Mouse (Mus musculus) G1E (cell line): ENCODE data around the gene Tm2d1. TPM values are rescaled to one million over a fixed set of nuclear protein-coding genes. Genes with fewer than 3 reads are reported as not detected.
A peak's percentile ranks its signal among the peaks of the same experiment; 100 is the strongest.
"Not testable (repeated sequence)": the region's sequence is repeated elsewhere in the genome, so short reads cannot be mapped to it uniquely, and the experiment has no call there.

ENCODE experiments used
- ATAC-seq: 2 replicates; pipeline ENCODE4 v1.8.0; 2016; ENCODE audit warnings: mild to moderate bottlenecking; ENCODE audit not compliant: insufficient number of reproducible peaks, poor library complexity, low FRiP score, severe bottlenecking; ENCODE audit errors: extremely low read depth
- DNase-seq: peaks from one replicate; pipeline ENCODE4 v3.0.0; 2012; ENCODE audit warnings: low spot score
- H3K27me3 ChIP-seq: 2 replicates; pipeline ENCODE4 v1.6.1; 2012; ENCODE audit warnings: mild to moderate bottlenecking, low read length, inconsistent platforms; ENCODE audit not compliant: insufficient read depth
- H3K36me3 ChIP-seq: replicated peaks from 2 replicates; pipeline ENCODE3; 2012; ENCODE audit warnings: mild to moderate bottlenecking, inconsistent platforms
- H3K4me1 ChIP-seq: 2 replicates; pipeline ENCODE4 v1.6.1; 2012; ENCODE audit warnings: low read depth, low read length, inconsistent platforms, mixed read lengths; ENCODE audit not compliant: insufficient read depth
- H3K4me3 ChIP-seq: 2 replicates; pipeline ENCODE4 v1.5.1; 2012; ENCODE audit warnings: low read depth, mild to moderate bottlenecking, inconsistent platforms, low read length, moderate library complexity, mixed read lengths
- H3K9me3 ChIP-seq: replicated peaks from 2 replicates; pipeline ENCODE4 v1.6.1; 2012; ENCODE audit warnings: inconsistent platforms
- CTCF ChIP-seq: IDR thresholded peaks from 2 replicates; pipeline ENCODE4 v1.5.1; 2012; ENCODE audit warnings: low read depth, low read length, inconsistent platforms, mixed read lengths
- GATA1 ChIP-seq: IDR thresholded peaks from 2 replicates; pipeline ENCODE4 v1.6.1; 2012; ENCODE audit warnings: borderline replicate concordance, low read length, inconsistent platforms, mixed read lengths
- GATA2 ChIP-seq: IDR thresholded peaks from 2 replicates; pipeline ENCODE4 v1.6.1; 2012; ENCODE audit warnings: low read depth, low read length, inconsistent platforms, borderline replicate concordance
- POLR2AphosphoS5 ChIP-seq: IDR thresholded peaks from 2 replicates; pipeline ENCODE4 v1.6.1; 2012; ENCODE audit warnings: low read depth, low read length, inconsistent platforms; ENCODE audit not compliant: insufficient replicate concordance
- TAL1 ChIP-seq: conservative IDR thresholded peaks from 2 replicates; pipeline ENCODE4 v1.6.1; 2012; ENCODE audit warnings: low read depth, low read length, inconsistent platforms, mixed read lengths
- polyA plus RNA-seq: library from polyadenylated mRNA; stranded (reverse); fragments of >175 nt; gene quantifications from 2 replicates; pipeline ENCODE4 v1.2.3, GENCODE M21; 2012
- total RNA-seq, 2 experiments: library from RNA; stranded (forward) in 1 of 2; stranded (reverse) in 1 of 2; fragments of 200-1000 nt in 1 of 2; fragments of >200 nt in 1 of 2; fragmentation: Nextera tagmentation in 1 of 2; gene quantifications; 2 replicates each; pipeline ENCODE4 v1.2.3; 2014 to 2017

The Tm2d1 gene
- total RNA-seq (2014; fragmentation: Nextera tagmentation) (10.3 and 12.0 TPM in 2 replicates), total RNA-seq (2017) (9.8 and 11.4 TPM in 2 replicates), polyA plus RNA-seq (17.8 and 18.6 TPM in 2 replicates)

DNA sequence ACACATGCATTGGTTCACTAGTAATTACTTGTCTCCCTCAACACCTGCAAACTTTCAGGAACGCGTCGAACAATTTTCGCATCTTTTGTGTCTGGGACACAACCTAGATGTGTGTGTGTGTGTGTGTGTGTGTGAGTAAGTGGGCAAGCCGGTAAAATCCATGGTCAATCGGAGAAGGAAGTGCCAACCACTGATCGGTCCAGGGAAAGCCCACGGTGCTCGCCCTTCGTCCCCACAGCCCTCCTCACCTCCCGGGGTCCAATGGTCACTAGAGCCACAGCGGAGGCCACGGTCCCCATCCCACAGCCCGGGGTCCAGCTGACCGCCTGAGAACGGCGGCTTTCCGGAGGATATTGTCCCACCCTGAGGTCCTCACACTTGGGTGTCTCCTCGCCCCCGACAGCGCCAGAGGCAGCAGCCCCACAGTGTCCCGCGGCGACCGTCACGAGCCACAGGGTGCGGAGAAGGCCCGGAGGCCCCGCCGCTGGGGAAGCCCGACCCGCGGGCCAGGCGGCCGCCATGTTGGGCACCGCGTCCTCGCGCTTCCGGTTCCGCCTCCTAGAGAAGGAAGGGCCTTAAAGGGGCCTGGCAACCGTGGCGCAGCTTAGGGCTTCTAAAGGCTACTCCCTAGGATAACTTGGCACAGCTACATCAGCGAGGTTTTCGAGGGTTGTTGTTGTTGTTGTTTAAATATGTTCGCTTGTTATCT is at the start of gene Tm2d1:
Gene Tm2d1, minus strand, starts transcription at position 591 of the 709 bp plus-strand sequence.
- TF ChIP-seq TAL1, result no peak
- no peak for TF ChIP-seq POLR2AphosphoS5
- TF ChIP-seq CTCF, result no peak
- peaks cover 10% of the 10 kb centered on the region; the same call in 1 of the 2 replicates for H3K9me3 ChIP-seq
- peaks cover 11% of the 10 kb centered on the region for H3K36me3 ChIP-seq
- no peaks in the 10 kb centered on the region for H3K4me1 ChIP-seq
- H3K4me3 ChIP-seq, result peak within 1 kb of the TSS; percentile 82
- no peaks in the 10 kb centered on the region for H3K27me3 ChIP-seq
- peak; percentile 86 for ATAC-seq
- DNase-seq, result peak; percentile 55

DNA sequence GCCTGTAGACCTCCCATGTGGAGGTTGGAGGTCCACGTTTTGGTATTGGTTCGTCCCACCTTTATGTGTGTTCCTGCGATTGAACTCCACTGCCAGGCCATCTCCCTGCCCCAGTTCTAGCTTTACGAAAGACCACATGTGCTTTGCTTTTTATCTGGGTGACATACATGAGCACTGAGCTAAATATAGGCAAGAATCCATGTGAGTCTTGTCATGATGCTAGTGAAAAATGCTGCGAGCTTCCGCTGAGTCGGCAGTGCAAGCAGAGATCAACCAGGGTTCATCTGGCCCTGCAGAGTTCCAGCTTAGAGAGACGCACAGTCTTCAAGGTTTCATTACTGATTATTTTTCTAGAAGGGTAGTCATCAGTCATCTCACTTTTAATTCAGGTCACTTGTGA is 45.3 kb upstream of the Tm2d1 start:
- DNase-seq (no peak), ATAC-seq (no peak)
- Histone ChIP-seq H3K27me3 (no peaks in the 10 kb centered on the region), H3K36me3 (no peaks in the 10 kb centered on the region), H3K4me3 (no peak overlapping the region), H3K4me1 (no peaks in the 10 kb centered on the region), H3K9me3 (0 out of 2 replicates have a peak, but pooled peaks cover 2% of the 10 kb centered on the region)
- TF ChIP-seq GATA2 (no peak), CTCF (no peak), POLR2AphosphoS5 (no peak), GATA1 (no peak), TAL1 (no peak)

DNA sequence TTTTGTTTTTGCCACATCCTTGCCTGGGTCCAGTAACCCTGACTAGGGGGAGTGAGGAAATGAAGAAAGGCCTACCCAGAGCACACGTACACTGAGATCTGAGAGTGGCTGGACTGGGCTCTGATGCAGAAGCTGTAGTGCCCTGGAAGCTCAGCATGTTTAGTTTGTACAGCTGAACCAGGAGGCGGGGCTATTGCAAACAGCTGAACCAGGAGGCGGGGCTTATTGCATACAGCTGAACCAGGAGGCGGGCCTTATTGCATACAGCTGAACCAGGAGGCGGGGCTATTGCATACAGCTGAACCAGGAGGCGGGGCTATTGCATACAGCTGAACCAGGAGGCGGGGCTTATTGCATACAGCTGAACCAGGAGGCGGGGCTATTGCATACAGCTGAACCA is 32.0 kb upstream of the Tm2d1 start:
- not testable (repeated sequence) for H3K4me3 ChIP-seq, DNase-seq, ATAC-seq, H3K27me3 ChIP-seq, H3K4me1 ChIP-seq, H3K36me3 ChIP-seq
- peaks cover 18% of the 10 kb centered on the region for H3K9me3 ChIP-seq

DNA sequence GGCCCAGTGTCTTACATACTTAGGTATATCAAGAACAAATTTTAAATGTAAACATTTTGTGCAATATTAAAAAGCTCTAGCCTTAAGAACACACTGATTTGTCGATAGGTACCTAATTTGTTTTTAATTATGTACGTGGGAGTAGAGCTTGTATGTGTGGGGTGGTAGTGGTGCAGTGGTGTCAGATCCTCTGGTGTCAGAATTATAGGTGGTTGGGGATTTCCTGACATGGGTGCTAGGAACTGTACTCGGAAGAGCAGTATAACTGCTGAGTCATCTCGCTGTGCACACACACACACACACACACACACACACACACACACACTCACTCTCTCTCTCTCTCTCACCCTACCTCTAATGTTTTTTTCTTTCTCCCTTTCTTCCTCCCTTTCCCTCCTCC is 25.3 kb upstream of the Tm2d1 start:
- peaks cover 9% of the 10 kb centered on the region for H3K9me3 ChIP-seq
- no peak for TF ChIP-seq CTCF
- TF ChIP-seq POLR2AphosphoS5, result no peak
- no peak for TF ChIP-seq GATA2
- no peak for TF ChIP-seq TAL1
- no peak for TF ChIP-seq GATA1
- H3K27me3 ChIP-seq, result no peaks in the 10 kb centered on the region
- no peaks in the 10 kb centered on the region for H3K36me3 ChIP-seq
- DNase-seq, result no peak
- ATAC-seq, result no peak
- H3K4me1 ChIP-seq, result no peaks in the 10 kb centered on the region
- no peak overlapping the region for H3K4me3 ChIP-seq

DNA sequence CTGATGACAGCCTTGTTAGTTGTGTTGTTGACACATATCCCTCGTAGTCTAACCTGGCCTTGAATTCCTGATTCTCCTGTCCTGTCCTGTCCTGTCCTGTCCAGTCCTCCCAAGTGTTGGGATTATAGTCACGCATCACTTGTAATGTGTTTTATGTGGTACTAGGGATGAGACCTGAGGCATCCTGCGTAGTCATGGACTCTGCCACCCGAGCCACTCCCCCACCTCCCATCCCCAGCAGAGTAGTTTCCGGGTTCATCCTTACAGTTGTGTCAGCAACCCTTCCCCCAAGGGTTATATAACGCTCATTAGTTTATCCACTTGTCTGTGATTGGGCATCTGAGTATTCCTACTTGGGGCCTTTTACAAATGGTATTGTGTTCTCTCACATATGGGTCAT is 21.3 kb upstream of the Tm2d1 start:
- Histone ChIP-seq H3K27me3 (no peaks in the 10 kb centered on the region), H3K4me3 (no peak overlapping the region), H3K4me1 (no peaks in the 10 kb centered on the region), H3K36me3 (no peaks in the 10 kb centered on the region), H3K9me3 (peaks cover 6% of the 10 kb centered on the region)
- DNase-seq, result no peak
- TF ChIP-seq POLR2AphosphoS5 (no peak), GATA2 (no peak), TAL1 (no peak), CTCF (no peak), GATA1 (no peak)
- no peak for ATAC-seq

DNA sequence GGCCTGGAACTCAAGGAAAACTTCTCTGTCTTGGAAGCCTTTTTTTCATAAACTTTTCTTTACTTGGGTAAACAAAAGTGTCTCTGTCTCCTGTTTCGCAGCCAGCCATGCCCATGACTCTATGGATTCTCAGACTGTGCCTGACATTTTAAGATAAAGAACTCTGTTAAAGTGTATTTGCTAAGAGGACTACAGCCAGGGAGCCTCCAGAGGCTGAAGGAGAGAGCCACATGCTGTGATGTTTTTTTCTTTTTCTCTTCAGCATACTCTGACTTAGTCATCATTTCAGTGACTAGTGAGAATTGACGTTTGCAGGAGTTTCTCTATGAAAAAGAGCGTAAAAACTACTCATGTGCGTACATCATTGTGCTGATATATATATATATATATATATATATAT is 20.4 kb upstream of the Tm2d1 start:
- H3K4me1 ChIP-seq, result no peaks in the 10 kb centered on the region
- H3K4me3 ChIP-seq, result no peak overlapping the region
- H3K36me3 ChIP-seq, result no peaks in the 10 kb centered on the region
- DNase-seq (no peak), ATAC-seq (no peak)
- H3K9me3 ChIP-seq, result peaks cover 3% of the 10 kb centered on the region
- H3K27me3 ChIP-seq, result no peaks in the 10 kb centered on the region
- TF ChIP-seq GATA2 (no peak), TAL1 (no peak), POLR2AphosphoS5 (no peak), CTCF (no peak), GATA1 (no peak)

GRCm38 (mm10) chr4:98401584-98401962 is 18.5 kb upstream of the Tm2d1 start:
- TF ChIP-seq GATA2 (no peak), CTCF (no peak), POLR2AphosphoS5 (no peak), GATA1 (no peak), TAL1 (no peak)
- no peak for DNase-seq
- no peaks in the 10 kb centered on the region for H3K36me3 ChIP-seq
- ATAC-seq, result no peak
- H3K9me3 ChIP-seq, result peaks cover 3% of the 10 kb centered on the region
- no peak overlapping the region for H3K4me3 ChIP-seq
- H3K27me3 ChIP-seq, result no peaks in the 10 kb centered on the region
- H3K4me1 ChIP-seq, result no peaks in the 10 kb centered on the region
